Mouse (Mus musculus) cerebral cortex, adult 2 months (tissue): ENCODE data around the gene Plk4.

Source experiments
- WGBS: fragments of 180-500 bp; shearing (Covaris S2); methylation state at CpG from one replicate; pipeline ENCODE4 v1.1.7; 2018; 5-methylcytosine and 5-hydroxymethylcytosine counted together

Plk4 gene

DNA sequence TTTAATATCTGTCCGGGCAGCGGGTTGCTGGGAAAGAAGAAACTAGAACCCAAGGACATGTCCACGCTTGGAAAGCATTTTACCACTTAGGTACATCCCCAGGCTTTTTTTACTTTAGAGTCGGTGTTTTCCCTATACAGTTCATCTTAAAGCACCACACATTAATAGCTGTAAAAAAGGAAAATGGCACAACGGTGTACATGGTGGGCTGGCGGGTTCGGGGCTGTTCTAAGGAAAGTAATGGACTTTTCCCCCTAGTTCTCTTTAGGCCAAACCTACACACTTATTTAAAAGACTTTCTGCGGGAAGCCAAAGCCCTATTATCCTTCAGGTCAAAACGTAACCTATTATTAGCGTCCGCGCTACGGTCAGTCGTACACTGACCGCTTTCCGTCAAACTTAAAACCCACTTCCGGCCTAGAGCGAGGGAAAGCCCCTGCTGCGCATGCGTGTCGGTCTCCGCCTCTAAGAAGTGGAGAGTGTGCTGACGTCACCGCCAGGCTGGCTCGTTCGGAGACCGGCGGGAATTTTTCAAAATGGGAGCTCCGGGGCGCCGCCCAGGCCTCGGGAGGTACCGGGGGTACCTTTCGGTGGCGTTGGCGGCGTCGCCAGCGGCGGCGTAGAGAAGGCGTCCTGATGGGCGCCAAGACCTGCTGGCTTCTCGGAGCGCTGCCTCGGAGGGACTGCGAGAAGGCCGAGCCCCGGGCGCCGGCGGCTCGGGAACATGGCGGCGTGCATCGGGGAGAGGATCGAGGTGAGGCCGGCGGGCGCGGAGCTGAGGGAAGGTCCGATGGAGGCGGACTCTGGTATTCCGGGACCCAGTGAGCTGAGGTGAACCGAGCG, at the start of gene Plk4:
Plk4 (plus strand) TSS at position 490 of the 843 bp plus-strand sequence.
- WGBS: 2% methylated on average over 66 of the region's 66 CpGs

DNA sequence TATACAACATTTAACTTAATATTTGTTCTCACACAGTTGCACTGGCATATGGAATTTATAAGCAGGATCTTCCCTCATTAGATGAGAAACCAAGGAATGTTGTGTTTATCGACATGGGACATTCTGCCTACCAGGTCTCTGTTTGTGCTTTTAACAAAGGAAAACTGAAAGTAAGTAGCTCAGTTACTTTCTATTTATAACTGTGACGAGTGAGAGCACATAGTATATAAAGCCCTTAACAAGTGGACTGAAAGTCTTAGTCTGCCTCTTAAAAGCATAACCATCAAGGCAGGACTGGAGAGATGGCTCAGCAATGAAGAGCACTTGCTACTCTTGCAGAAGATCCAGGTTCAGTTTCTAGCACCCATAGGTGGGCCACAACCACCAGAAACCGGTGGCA, 39.1 kb upstream of the Plk4 start:
- WGBS: 80% methylated on average over 3 of the region's 3 CpGs

DNA sequence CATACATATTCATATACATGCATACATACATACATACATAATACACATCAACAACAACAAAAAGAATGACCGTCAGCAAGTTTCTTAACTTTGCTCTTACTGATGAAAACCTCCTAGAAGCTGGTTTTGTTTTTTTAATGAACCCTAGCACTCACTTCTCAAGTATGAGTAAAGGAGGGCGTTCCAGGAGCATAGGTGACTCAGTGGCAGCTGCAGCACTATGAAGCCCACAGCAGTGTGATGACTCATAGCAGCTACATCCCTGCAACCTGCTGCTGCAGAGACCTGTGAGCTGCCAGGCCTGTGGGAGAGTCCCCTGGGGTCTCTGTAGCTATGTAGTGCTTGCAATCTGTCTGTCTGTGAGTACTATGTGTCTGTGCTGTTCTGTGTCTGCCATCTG, 38.5 kb upstream of the Plk4 start:
- WGBS: 88% methylated on average over 2 of the region's 2 CpGs

DNA sequence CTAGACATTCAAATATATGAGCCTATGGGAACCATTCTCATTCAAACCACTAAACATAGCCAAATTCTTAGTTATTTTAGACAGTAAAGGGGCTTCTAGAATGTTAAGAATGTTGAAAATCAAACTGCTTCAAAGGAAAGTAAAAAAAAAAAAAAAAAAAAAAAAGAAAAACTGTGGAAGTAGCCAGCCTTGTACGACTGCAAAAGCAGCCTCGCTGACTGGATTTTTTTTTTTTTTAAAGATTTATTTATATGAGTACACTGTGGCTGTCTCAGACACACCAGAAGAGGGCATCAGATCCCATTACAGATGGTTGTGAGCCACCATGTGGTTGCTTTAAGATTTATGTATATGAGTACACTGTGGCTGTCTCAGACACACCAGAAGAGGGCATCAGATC, 6.0 kb upstream of the Plk4 start:
- 59% methylated on average over 2 of the region's 2 CpGs for WGBS

DNA sequence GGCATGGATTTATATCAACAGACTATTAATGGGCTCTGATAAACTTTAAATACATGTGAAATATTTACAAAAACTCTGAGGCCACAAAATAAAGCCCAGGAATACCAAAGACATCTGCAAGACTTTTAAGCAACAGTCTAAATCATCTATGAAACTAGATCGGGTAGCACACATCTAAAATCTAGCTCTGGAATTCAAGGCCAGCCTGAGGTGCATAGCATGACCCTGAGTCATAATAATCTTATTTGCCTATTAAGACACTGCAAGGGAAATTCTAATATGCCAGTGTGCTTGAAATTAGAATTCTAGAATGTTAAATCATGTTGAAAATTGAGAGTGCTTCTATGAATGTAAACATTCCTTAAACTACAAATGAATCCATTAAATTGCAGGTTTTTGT, 1.8 kb upstream of the Plk4 start:
- WGBS: 85% methylated on average over 1 of the region's 1 CpGs

DNA sequence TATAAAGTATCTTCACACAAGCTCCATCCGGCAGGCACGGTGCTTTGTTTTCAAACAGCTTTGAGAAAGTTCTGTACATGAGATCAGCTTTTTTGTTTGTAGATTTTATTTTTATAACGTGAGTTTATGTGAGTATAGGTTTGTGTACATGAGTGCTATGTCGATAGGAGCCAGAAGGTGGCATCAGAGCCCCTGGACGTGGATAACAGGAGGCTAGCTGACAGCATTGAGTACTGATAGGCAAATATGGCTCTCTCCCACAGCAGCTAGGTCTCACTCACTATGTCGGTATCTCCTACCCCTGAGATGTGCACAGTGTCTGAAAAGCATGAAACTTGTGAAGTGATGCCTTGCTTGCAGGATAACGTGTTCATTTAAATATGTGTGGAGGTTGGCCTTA, 1.3 kb upstream of the Plk4 start:
- 32% methylated on average over 7 of the region's 7 CpGs for WGBS

- WGBS: under 1% methylated on average over 37 of the region's 37 CpGs
Observed at GRCm38 (mm10) chr3:40800373-40800823, 579 bp downstream of the Plk4 start.

- 67% methylated on average over 2 of the region's 2 CpGs for WGBS
Observed at GRCm38 (mm10) chr3:40806871-40807270, 7.1 kb downstream of the Plk4 start.

DNA sequence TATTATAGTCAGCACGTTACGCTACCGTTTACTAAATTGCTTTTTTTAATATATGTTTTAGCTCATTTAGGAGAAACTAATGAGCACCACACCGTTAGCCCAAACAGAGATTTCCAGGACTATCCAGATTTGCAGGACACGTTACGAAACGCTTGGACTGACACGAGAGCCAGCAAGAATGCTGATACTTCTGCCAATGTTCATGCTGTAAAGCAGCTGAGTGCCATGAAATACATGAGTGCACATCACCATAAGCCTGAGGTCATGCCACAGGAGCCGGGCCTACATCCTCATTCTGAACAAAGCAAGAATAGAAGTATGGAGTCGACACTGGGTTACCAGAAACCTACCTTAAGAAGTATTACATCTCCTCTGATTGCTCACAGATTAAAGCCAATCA, 8.9 kb downstream of the Plk4 start:
- 89% methylated on average over 10 of the region's 10 CpGs for WGBS

DNA sequence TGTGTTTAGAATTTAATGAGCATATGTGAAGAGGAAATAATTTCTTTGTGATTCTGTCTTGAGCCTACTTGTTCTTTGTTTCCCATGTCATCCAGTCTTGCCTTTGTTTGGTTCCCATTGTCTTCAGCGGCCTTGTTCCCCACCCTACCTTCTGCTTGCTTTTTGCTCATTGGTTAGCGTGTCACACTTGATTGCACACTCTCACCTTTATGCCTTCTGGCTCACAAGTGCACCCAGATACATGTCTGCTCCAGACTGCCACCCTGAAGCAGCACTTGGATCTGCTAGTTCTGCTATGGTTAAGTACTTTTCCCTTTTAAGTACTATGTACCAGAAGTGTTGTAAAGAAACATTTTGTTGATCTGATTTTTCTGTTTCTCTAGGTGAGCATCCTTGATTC, 10.1 kb downstream of the Plk4 start:
- 71% methylated on average over 2 of the region's 2 CpGs for WGBS

GRCm38 (mm10) chr3:40813275-40813674, 13.5 kb downstream of the Plk4 start:
- WGBS: 59% methylated on average over 2 of the region's 2 CpGs

DNA sequence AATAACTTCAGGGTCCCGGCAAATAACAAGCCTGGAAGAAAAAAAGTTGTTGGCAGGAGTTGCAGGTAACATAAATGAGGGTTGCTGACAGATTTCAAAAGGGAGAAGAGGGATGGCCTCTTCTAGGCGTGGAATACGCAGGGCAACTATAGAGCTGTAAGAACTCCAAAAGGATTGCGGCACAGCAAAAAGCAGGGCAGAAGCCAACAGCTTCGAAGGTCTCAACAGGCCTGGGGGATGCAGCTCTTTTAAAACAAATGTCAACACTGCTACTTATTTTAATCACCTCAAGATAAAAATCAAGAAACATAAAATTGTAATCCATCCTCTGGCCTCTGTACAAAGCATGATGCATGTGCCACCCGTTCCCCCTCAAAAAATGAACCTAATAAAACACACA, 45.7 kb downstream of the Plk4 start:
- 37% methylated on average over 6 of the region's 6 CpGs for WGBS

DNA sequence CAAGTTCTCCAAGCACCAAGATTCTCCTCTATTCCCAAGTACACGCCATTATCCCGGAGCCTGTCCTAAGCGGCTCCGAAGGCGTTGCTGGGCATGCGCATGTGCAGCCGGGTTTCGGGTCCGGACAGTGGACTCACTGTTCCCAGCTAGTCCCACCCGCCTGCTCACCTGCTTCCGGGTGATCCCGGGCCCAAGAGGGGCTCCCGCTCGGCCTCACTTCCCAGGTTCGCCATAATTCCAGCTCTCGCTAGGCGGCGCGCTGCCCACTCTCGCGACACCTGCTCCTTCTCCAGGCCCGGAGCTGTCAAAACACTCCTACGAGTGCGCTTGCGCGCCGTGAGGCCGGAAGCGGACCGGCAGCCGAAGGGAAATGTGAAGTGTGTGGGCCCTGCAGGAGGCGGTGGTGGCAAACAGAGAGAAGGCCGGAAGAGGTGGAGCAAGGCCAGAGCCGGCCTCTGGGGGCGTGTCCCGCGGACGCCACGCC, 46.7 kb downstream of the Plk4 start, which contains the start of gene Mfsd8:
Mfsd8 (minus strand) TSS at position 414 of the 484 bp plus-strand sequence.
- under 1% methylated on average over 39 of the region's 39 CpGs for WGBS

DNA sequence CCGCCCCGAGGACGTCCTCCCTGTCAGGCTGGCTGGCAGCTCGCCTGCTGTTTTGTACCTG, 47.0 kb downstream of the Plk4 start, which contains the start of gene Abhd18:
Abhd18 (plus strand) TSS at position 14 of the 61 bp plus-strand sequence.
- WGBS: 0% methylated on average over 3 of the region's 4 CpGs

DNA sequence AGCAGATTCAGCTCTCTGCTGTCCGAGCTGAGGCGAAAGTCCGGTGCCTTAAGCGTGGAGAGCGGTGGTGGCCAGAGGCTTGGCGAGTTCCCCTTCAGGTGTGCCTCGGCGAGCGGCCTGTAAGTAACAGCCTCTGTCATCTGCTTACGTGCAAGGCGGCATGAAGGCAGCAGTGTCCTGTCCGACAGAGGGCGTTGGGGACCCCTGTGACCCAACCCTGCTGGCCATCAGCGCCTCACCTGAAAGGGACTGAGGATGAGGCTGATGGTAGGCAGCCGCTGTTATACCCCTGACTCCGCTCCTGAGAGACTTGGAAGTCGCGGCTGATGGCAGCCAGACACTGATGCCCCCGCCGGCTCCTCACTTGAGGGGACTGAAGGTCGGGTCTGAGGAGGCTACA, 47.2 kb downstream of the Plk4 start:
- WGBS: under 1% methylated on average over 17 of the region's 21 CpGs

DNA sequence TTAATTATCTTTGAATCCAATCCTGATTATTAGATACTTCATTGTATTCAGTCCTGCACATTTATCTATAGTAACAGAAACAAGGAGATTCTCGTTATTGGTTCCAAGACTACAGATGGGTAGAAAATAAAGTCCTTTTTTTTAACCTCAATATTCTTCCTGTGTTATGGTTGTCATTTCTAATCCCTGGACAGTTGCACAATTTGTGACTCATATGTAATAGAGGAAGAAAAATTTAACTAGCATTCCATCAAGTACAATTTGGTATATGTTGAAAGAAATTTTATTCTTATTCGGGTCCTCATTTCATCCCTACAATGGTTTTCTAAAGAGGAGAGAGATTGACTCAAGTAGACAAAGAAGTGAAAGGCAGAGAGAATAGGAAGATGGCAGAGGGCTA, 48.1 kb downstream of the Plk4 start:
- 76% methylated on average over 2 of the region's 2 CpGs for WGBS

GRCm38 (mm10) chr3:40853123-40853738, 53.4 kb downstream of the Plk4 start:
- WGBS: 88% methylated on average over 3 of the region's 3 CpGs
